Mouse (Mus musculus) embryonic facial prominence, embryonic 15.5 days (tissue): ENCODE results near the gene Fhl5. TPM values are rescaled to one million over a fixed set of nuclear protein-coding genes. Genes with fewer than 3 reads are reported as not detected.
"Not testable (repeated sequence)": the region's sequence is repeated elsewhere in the genome, so short reads cannot be mapped to it uniquely, and the experiment has no call there.

Source experiments
- ATAC-seq: fragments of 200-750 bp; cut with Nextera tagmentation; 2 replicates; pipeline ENCODE4 v1.8.0; 2017; ENCODE audit warnings: low read depth, moderate TSS enrichment; ENCODE audit not compliant: insufficient number of reproducible peaks, low FRiP score, low TSS enrichment
- H3K27ac ChIP-seq: fragments of 300-500 bp; sonication (generic); replicated peaks from 2 replicates; pipeline ENCODE4 v1.5.1; 2015; ENCODE audit warnings: mild to moderate bottlenecking, inconsistent platforms
- H3K27me3 ChIP-seq: fragments of 300-500 bp; sonication (generic); 2 replicates; pipeline ENCODE4 v1.6.1; 2015; ENCODE audit warnings: inconsistent platforms
- H3K36me3 ChIP-seq: fragments of 300-500 bp; sonication (generic); 2 replicates; pipeline ENCODE4 v1.6.1; 2015; ENCODE audit warnings: mild to moderate bottlenecking, inconsistent platforms
- H3K4me1 ChIP-seq: fragments of 300-500 bp; sonication (generic); 2 replicates; pipeline ENCODE4 v1.6.1; 2015; ENCODE audit warnings: inconsistent platforms
- H3K4me2 ChIP-seq: fragments of 300-500 bp; sonication (generic); replicated peaks from 2 replicates; pipeline ENCODE4 v1.6.1; 2015; ENCODE audit warnings: mild to moderate bottlenecking, inconsistent platforms
- H3K4me3 ChIP-seq: fragments of 300-500 bp; sonication (generic); replicated peaks from 2 replicates; pipeline ENCODE4 v1.5.1; 2015; ENCODE audit warnings: mild to moderate bottlenecking, inconsistent platforms
- H3K9ac ChIP-seq: fragments of 300-500 bp; sonication (generic); 2 replicates; pipeline ENCODE4 v1.6.1; 2015; ENCODE audit warnings: inconsistent platforms
- H3K9me3 ChIP-seq: fragments of 300-500 bp; sonication (generic); replicated peaks from 2 replicates; pipeline ENCODE4 v1.6.1; 2016; ENCODE audit warnings: inconsistent platforms
- WGBS: fragments of 180-500 bp; shearing (Covaris S2); methylation state at CpG from one replicate; pipeline ENCODE4 v1.1.7; 2015; 5-methylcytosine and 5-hydroxymethylcytosine counted together
- polyA plus RNA-seq: library from polyadenylated mRNA; unstranded; fragments of >200 nt; fragmentation: Nextera tagmentation; extraction: Ambion mirVana; gene quantifications from 2 replicates; pipeline ENCODE4 v1.2.1, GENCODE M21; 2015

Gene Fhl5
- polyA plus RNA-seq, result 0.30 TPM in 1 of 2 replicates, not detected in the other

GRCm38 (mm10) chr4:25242776-25243175 lies at the start of gene Fhl5:
TSS of gene Fhl5 (minus strand) at chr4:25242876.
- ATAC-seq, result no peak
- Histone ChIP-seq H3K4me3 (no peak within 1 kb of the TSS), H3K9ac (no peak within 1 kb of the TSS), H3K4me2 (no peak within 1 kb of the TSS), H3K27ac (no peak within 1 kb of the TSS), H3K27me3 (no peaks in the 10 kb centered on the region), H3K4me1 (no peaks in the 10 kb centered on the region), H3K36me3 (no peaks in the 10 kb centered on the region), H3K9me3 (no peaks in the 10 kb centered on the region)
- WGBS, result 87% methylated on average over 3 of the region's 3 CpGs

GRCm38 (mm10) chr4:25285002-25285401 lies 42.3 kb upstream of the Fhl5 start:
- not testable (repeated sequence) for H3K27me3 ChIP-seq, ATAC-seq, H3K36me3 ChIP-seq, H3K9ac ChIP-seq, H3K4me3 ChIP-seq, H3K4me1 ChIP-seq, H3K27ac ChIP-seq, H3K9me3 ChIP-seq, H3K4me2 ChIP-seq
- WGBS, result 94% methylated on average over 1 of the region's 1 CpGs

- peak; percentile 97 for ATAC-seq
- Histone ChIP-seq H3K4me2 (peak within 1 kb of the TSS; percentile 55), H3K27me3 (no peaks in the 10 kb centered on the region), H3K27ac (peak within 1 kb of the TSS; percentile 98), H3K4me3 (peak within 1 kb of the TSS; percentile 79), H3K9me3 (no peaks in the 10 kb centered on the region), H3K9ac (peak within 1 kb of the TSS; percentile 88), H3K4me1 (peaks cover 5% of the 10 kb centered on the region; the same call in 1 of the 2 replicates), H3K36me3 (peaks cover 17% of the 10 kb centered on the region)
- under 1% methylated on average over 30 of the region's 30 CpGs for WGBS
Observed at GRCm38 (mm10) chr4:25281671-25282038, 39.0 kb upstream of the Fhl5 start, which contains the start of gene Ufl1. TSS of gene Ufl1 (minus strand) at chr4:25281821.

- H3K4me1 ChIP-seq, result peaks cover 5% of the 10 kb centered on the region; the same call in 1 of the 2 replicates
- H3K36me3 ChIP-seq, result peaks cover 17% of the 10 kb centered on the region
- ATAC-seq, result peak; percentile 90
- WGBS, result under 1% methylated on average over 32 of the region's 32 CpGs
- peak overlapping the region; percentile 98 for H3K27ac ChIP-seq
- H3K4me3 ChIP-seq, result peak overlapping the region; percentile 79
- no peaks in the 10 kb centered on the region for H3K27me3 ChIP-seq
- no peaks in the 10 kb centered on the region for H3K9me3 ChIP-seq
- H3K4me2 ChIP-seq, result peak overlapping the region; percentile 55
- peak overlapping the region; percentile 88 for H3K9ac ChIP-seq
Observed at GRCm38 (mm10) chr4:25280938-25281670, 38.4 kb upstream of the Fhl5 start.

GRCm38 (mm10) chr4:25272861-25273627 lies 30.4 kb upstream of the Fhl5 start:
- 92% methylated on average over 7 of the region's 7 CpGs for WGBS
- no peak overlapping the region for H3K27ac ChIP-seq
- peaks cover 71% of the 10 kb centered on the region for H3K36me3 ChIP-seq
- H3K4me3 ChIP-seq, result no peak overlapping the region
- ATAC-seq, result no peak
- no peak overlapping the region for H3K4me2 ChIP-seq
- H3K9ac ChIP-seq, result no peak overlapping the region
- no peaks in the 10 kb centered on the region for H3K27me3 ChIP-seq
- no peaks in the 10 kb centered on the region for H3K4me1 ChIP-seq
- H3K9me3 ChIP-seq, result no peaks in the 10 kb centered on the region

GRCm38 (mm10) chr4:25271926-25272325 lies 29.2 kb upstream of the Fhl5 start:
- H3K4me2 ChIP-seq, result no peak overlapping the region
- ATAC-seq, result no peak
- H3K9ac ChIP-seq, result no peak overlapping the region
- H3K4me3 ChIP-seq, result no peak overlapping the region
- H3K36me3 ChIP-seq, result peaks cover 63% of the 10 kb centered on the region
- H3K9me3 ChIP-seq, result no peaks in the 10 kb centered on the region
- H3K4me1 ChIP-seq, result no peaks in the 10 kb centered on the region
- no peaks in the 10 kb centered on the region for H3K27me3 ChIP-seq
- WGBS, result 91% methylated on average over 1 of the region's 1 CpGs
- H3K27ac ChIP-seq, result no peak overlapping the region

- H3K27ac ChIP-seq, result no peak overlapping the region
- ATAC-seq, result no peak
- 87% methylated on average over 3 of the region's 3 CpGs for WGBS
- H3K36me3 ChIP-seq, result peaks cover 62% of the 10 kb centered on the region
- H3K9me3 ChIP-seq, result 0 out of 2 replicates have a peak, but pooled peaks cover 3% of the 10 kb centered on the region
- H3K4me1 ChIP-seq, result no peaks in the 10 kb centered on the region
- H3K9ac ChIP-seq, result no peak overlapping the region
- H3K27me3 ChIP-seq, result no peaks in the 10 kb centered on the region
- no peak overlapping the region for H3K4me2 ChIP-seq
- H3K4me3 ChIP-seq, result no peak overlapping the region
Observed at GRCm38 (mm10) chr4:25267144-25267543, 24.5 kb upstream of the Fhl5 start.

- Histone ChIP-seq H3K36me3 (peaks cover 35% of the 10 kb centered on the region), H3K9me3 (no peaks in the 10 kb centered on the region), H3K4me2 (no peak overlapping the region), H3K27me3 (no peaks in the 10 kb centered on the region), H3K4me3 (no peak overlapping the region), H3K4me1 (no peaks in the 10 kb centered on the region), H3K9ac (no peak overlapping the region), H3K27ac (no peak overlapping the region)
- ATAC-seq, result no peak
- WGBS, result 90% methylated on average over 7 of the region's 7 CpGs
Observed at GRCm38 (mm10) chr4:25257822-25258398, 15.2 kb upstream of the Fhl5 start.

- not testable (repeated sequence) for ATAC-seq, H3K4me3 ChIP-seq, H3K4me1 ChIP-seq, H3K9ac ChIP-seq, H3K27me3 ChIP-seq, H3K9me3 ChIP-seq, H3K27ac ChIP-seq, H3K36me3 ChIP-seq, H3K4me2 ChIP-seq
- 94% methylated on average over 1 of the region's 1 CpGs for WGBS
Observed at GRCm38 (mm10) chr4:25235663-25236062, 7.0 kb downstream of the Fhl5 start.

- not testable (repeated sequence) for H3K27me3 ChIP-seq, H3K27ac ChIP-seq, H3K9me3 ChIP-seq, ATAC-seq, H3K4me3 ChIP-seq, H3K9ac ChIP-seq, H3K4me1 ChIP-seq, H3K36me3 ChIP-seq, H3K4me2 ChIP-seq
- 78% methylated on average over 1 of the region's 1 CpGs for WGBS
Observed at GRCm38 (mm10) chr4:25233767-25234166, 8.9 kb downstream of the Fhl5 start.

- no peak for ATAC-seq
- Histone ChIP-seq H3K4me1 (no peaks in the 10 kb centered on the region), H3K4me2 (no peak overlapping the region), H3K9me3 (no peaks in the 10 kb centered on the region), H3K27ac (no peak overlapping the region), H3K27me3 (no peaks in the 10 kb centered on the region), H3K9ac (no peak overlapping the region), H3K36me3 (no peaks in the 10 kb centered on the region), H3K4me3 (no peak overlapping the region)
- 88% methylated on average over 3 of the region's 3 CpGs for WGBS
Observed at GRCm38 (mm10) chr4:25232546-25232945, 10.1 kb downstream of the Fhl5 start.
